Mouse (Mus musculus): ENCODE measurements around the gene Oas2. TPM values are rescaled to one million over a fixed set of nuclear protein-coding genes. Genes with fewer than 3 reads are reported as not detected.

Gene Oas2
- polyA plus RNA-seq, 1 experiment from 2014 or later: 0.43 TPM

DNA sequence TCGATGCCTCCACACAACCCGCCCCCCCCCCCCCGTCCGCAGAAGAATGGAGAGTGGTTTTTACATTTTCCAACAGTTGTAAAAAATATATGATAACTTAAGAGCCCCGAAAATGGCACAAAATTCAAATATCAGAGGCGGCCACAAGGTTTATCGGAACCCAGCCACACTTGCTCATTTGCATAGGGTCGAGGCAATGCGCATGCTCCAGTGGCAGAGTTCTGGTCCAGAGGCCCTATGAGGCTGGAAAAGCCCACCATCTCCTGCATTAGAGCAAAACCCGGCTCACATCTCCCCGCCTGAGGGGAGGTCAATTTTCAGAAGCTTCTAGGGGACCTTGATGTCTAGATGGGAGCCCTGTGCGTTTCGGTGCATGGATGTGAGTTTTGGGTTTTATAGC lies 42.7 kb downstream of the Oas2 start:
- no peaks in the 10 kb centered on the region for H3K36me3 ChIP-seq (ENCODE audit: control insufficient read depth, insufficient read depth, low read length)
- peaks cover 37% of the 10 kb centered on the region for H3K4me1 ChIP-seq (ENCODE audit: control insufficient read depth, insufficient read depth, low read length)
- peak overlapping the region; percentile 55 for H3K4me2 ChIP-seq (ENCODE audit: low read length)
- H3K9ac ChIP-seq (replicated peaks; ENCODE audit: low read length): no peak overlapping the region; the same call in 1 of the 2 replicates
- H3K27ac ChIP-seq (replicated peaks; ENCODE audit: low read depth, low read length): no peak overlapping the region
- peak overlapping the region; percentile 24 for H3K4me3 ChIP-seq (replicated peaks; ENCODE audit: low read depth, low read length)
- no peaks in the 10 kb centered on the region for H3K27me3 ChIP-seq (ENCODE audit: control insufficient read depth, insufficient read depth, low read length)
- H3K9me3 ChIP-seq (ENCODE audit: control insufficient read depth, low read length): no peaks in the 10 kb centered on the region
- 28% methylated on average over 13 of the region's 13 CpGs for WGBS
- ATAC-seq (ENCODE audit: low FRiP score, low TSS enrichment) (no peak), DNase-seq (peak; percentile 55)

DNA sequence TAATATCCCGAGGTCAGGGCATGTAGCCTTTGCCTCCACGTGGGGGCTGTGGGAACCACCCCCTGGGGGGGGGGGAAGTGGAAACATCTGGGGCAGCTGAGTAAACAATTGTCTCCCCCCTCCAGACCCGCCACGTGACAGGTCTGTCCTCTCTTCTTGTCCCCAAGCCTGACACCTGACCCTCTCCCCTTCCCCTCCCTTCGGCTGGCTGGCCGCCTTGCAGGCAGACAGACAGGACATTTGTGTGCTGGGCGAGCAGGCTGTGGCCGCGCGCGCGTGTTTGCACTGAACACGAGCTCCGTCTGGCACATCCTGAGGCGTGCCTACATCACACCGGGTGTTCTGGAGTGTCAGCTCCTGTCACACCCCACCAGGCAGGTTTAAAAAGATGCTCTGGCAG lies 43.1 kb downstream of the Oas2 start:
- no peak overlapping the region; the same call in 1 of the 2 replicates for H3K9ac ChIP-seq (replicated peaks; ENCODE audit: low read length)
- no peak overlapping the region for H3K27ac ChIP-seq (replicated peaks; ENCODE audit: low read depth, low read length)
- H3K4me3 ChIP-seq (replicated peaks; ENCODE audit: low read depth, low read length): peak overlapping the region; percentile 24
- ATAC-seq (ENCODE audit: low FRiP score, low TSS enrichment): no peak
- WGBS: 1% methylated on average over 16 of the region's 16 CpGs
- peak; percentile 58 for DNase-seq
- no peaks in the 10 kb centered on the region for H3K27me3 ChIP-seq (ENCODE audit: control insufficient read depth, insufficient read depth, low read length)
- peaks cover 37% of the 10 kb centered on the region for H3K4me1 ChIP-seq (ENCODE audit: control insufficient read depth, insufficient read depth, low read length)
- peak overlapping the region; percentile 55 for H3K4me2 ChIP-seq (ENCODE audit: low read length)
- no peaks in the 10 kb centered on the region for H3K9me3 ChIP-seq (ENCODE audit: control insufficient read depth, low read length)
- no peaks in the 10 kb centered on the region for H3K36me3 ChIP-seq (ENCODE audit: control insufficient read depth, insufficient read depth, low read length)

DNA sequence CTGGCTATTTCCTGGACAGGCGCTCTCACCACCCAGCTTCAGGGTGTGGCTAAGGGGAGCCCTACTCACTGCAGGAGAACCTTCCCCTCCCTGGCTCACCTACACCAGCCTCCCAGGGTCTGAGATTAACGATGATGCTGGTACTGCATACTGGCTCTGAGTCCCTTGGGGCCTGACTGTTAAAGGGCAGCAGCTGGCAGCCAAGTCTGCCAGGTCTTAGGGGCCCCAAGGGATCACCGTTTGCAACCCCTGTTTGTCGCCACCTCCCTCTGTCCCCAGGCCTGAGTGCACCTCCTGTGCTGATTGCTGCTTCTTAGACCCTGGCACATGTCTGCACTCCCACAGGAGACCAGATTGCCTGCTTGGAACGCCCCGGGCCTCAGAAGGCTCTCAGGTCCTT lies 45.2 kb downstream of the Oas2 start:
- peaks cover 33% of the 10 kb centered on the region for H3K4me1 ChIP-seq (ENCODE audit: control insufficient read depth, insufficient read depth, low read length)
- ATAC-seq (ENCODE audit: low FRiP score, low TSS enrichment): no peak
- WGBS: 44% methylated on average over 6 of the region's 6 CpGs
- H3K9ac ChIP-seq (replicated peaks; ENCODE audit: low read length): no peak overlapping the region
- H3K36me3 ChIP-seq (ENCODE audit: control insufficient read depth, insufficient read depth, low read length): no peaks in the 10 kb centered on the region
- H3K4me2 ChIP-seq (ENCODE audit: low read length): no peak overlapping the region
- no peaks in the 10 kb centered on the region for H3K9me3 ChIP-seq (ENCODE audit: control insufficient read depth, low read length)
- H3K27ac ChIP-seq (replicated peaks; ENCODE audit: low read depth, low read length): no peak overlapping the region
- no peaks in the 10 kb centered on the region for H3K27me3 ChIP-seq (ENCODE audit: control insufficient read depth, insufficient read depth, low read length)
- no peak for DNase-seq
- no peak overlapping the region for H3K4me3 ChIP-seq (replicated peaks; ENCODE audit: low read depth, low read length)

GRCm38 (mm10) chr5:120703660-120704059 lies 46.0 kb downstream of the Oas2 start:
- 83% methylated on average over 3 of the region's 3 CpGs for WGBS
- no peak overlapping the region for H3K9ac ChIP-seq (replicated peaks; ENCODE audit: low read length)
- no peaks in the 10 kb centered on the region for H3K27me3 ChIP-seq (ENCODE audit: control insufficient read depth, insufficient read depth, low read length)
- H3K9me3 ChIP-seq (ENCODE audit: control insufficient read depth, low read length): no peaks in the 10 kb centered on the region
- H3K4me3 ChIP-seq (replicated peaks; ENCODE audit: low read depth, low read length): no peak overlapping the region
- no peak overlapping the region for H3K27ac ChIP-seq (replicated peaks; ENCODE audit: low read depth, low read length)
- no peaks in the 10 kb centered on the region for H3K36me3 ChIP-seq (ENCODE audit: control insufficient read depth, insufficient read depth, low read length)
- peaks cover 34% of the 10 kb centered on the region for H3K4me1 ChIP-seq (ENCODE audit: control insufficient read depth, insufficient read depth, low read length)
- no peak overlapping the region for H3K4me2 ChIP-seq (ENCODE audit: low read length)
- DNase-seq (no peak), ATAC-seq (ENCODE audit: low FRiP score, low TSS enrichment) (no peak)

DNA sequence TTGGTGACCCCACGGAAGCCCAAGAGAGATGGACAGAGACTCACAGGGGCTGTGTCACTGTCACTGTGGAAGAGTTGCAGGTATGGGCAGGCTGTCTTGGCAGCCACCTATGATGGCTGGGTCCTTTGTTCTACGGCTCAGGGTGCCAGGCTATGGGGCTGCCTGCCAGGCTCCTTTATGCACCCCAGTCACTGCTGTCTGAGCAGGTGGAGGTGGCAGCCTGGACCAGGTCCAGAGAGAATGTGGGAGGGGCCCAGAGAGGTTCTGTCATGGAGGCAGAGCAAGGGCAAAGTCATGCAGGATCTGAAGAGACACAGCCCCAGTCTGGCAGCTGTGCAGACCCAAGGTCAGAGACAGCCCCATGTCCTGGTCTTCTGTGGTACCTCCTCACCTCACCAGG lies 46.7 kb downstream of the Oas2 start:
- no peak for DNase-seq
- no peak for ATAC-seq (ENCODE audit: low FRiP score, low TSS enrichment)
- Histone ChIP-seq H3K9ac (replicated peaks; ENCODE audit: low read length) (no peak overlapping the region), H3K36me3 (ENCODE audit: control insufficient read depth, insufficient read depth, low read length) (no peaks in the 10 kb centered on the region), H3K4me2 (ENCODE audit: low read length) (no peak overlapping the region), H3K4me1 (ENCODE audit: control insufficient read depth, insufficient read depth, low read length) (peaks cover 29% of the 10 kb centered on the region), H3K4me3 (replicated peaks; ENCODE audit: low read depth, low read length) (no peak overlapping the region), H3K9me3 (ENCODE audit: control insufficient read depth, low read length) (no peaks in the 10 kb centered on the region), H3K27me3 (ENCODE audit: control insufficient read depth, insufficient read depth, low read length) (no peaks in the 10 kb centered on the region), H3K27ac (replicated peaks; ENCODE audit: low read depth, low read length) (no peak overlapping the region)
- WGBS: 82% methylated on average over 2 of the region's 2 CpGs

- H3K4me3 ChIP-seq (replicated peaks; ENCODE audit: low read depth, low read length): no peak overlapping the region
- ATAC-seq (ENCODE audit: low FRiP score, low TSS enrichment): no peak
- no peak for DNase-seq
- no peaks in the 10 kb centered on the region for H3K27me3 ChIP-seq (ENCODE audit: control insufficient read depth, insufficient read depth, low read length)
- no peak overlapping the region for H3K4me2 ChIP-seq (ENCODE audit: low read length)
- H3K9me3 ChIP-seq (ENCODE audit: control insufficient read depth, low read length): no peaks in the 10 kb centered on the region
- H3K9ac ChIP-seq (replicated peaks; ENCODE audit: low read length): no peak overlapping the region
- peaks cover 29% of the 10 kb centered on the region for H3K4me1 ChIP-seq (ENCODE audit: control insufficient read depth, insufficient read depth, low read length)
- H3K36me3 ChIP-seq (ENCODE audit: control insufficient read depth, insufficient read depth, low read length): no peaks in the 10 kb centered on the region
- no peak overlapping the region for H3K27ac ChIP-seq (replicated peaks; ENCODE audit: low read depth, low read length)
- WGBS: 78% methylated on average over 4 of the region's 4 CpGs
These were observed 47.2 kb downstream of the Oas2 start for GRCm38 (mm10) chr5:120702421-120702820.

DNA sequence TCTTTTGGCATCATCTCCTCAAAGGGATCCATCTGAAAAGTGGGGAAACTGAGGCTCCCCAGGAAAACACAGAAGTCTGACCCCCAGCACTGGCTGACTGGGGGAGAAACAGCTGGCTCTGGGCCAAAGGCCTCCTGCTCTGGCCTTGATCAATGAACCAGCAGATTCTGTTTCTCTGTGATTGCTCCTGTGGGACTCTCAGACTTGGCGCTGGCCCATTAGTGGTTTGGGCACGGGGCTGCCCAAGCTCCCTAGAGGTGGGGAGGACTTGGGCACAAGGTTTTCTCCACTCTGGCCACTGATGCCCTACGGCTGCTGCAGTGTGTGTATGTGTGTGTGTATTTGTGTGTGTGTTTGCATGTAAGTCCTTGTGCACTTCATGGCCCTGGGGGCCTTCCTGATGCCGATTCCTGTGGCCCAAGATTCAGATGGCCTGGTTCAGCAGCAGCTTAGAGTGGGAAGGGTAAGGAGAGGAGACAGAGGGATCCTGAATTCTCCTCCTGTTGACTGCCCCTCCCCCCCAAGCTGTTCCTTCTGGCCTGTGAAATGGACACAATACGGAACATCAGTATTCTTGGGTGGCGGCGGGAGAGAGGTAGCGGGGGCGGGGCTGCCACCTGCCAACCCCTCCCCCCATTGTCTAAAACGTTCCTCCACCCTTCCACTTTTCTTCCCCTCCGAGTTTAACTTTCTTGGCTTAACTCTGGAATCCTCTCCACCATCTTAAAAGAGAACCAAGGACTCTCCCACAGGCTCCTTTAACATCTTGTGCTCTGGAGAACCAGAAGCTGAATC lies 48.5 kb downstream of the Oas2 start:
- DNase-seq (no peak), ATAC-seq (ENCODE audit: low FRiP score, low TSS enrichment) (no peak)
- peaks cover 22% of the 10 kb centered on the region for H3K4me1 ChIP-seq (ENCODE audit: control insufficient read depth, insufficient read depth, low read length)
- no peak overlapping the region for H3K4me2 ChIP-seq (ENCODE audit: low read length)
- H3K9me3 ChIP-seq (ENCODE audit: control insufficient read depth, low read length): no peaks in the 10 kb centered on the region
- H3K36me3 ChIP-seq (ENCODE audit: control insufficient read depth, insufficient read depth, low read length): no peaks in the 10 kb centered on the region
- H3K27me3 ChIP-seq (ENCODE audit: control insufficient read depth, insufficient read depth, low read length): peaks cover under 1% of the 10 kb centered on the region; the same call in 1 of the 2 replicates
- 55% methylated on average over 11 of the region's 11 CpGs for WGBS
- H3K27ac ChIP-seq (replicated peaks; ENCODE audit: low read depth, low read length): no peak overlapping the region
- no peak overlapping the region for H3K4me3 ChIP-seq (replicated peaks; ENCODE audit: low read depth, low read length)
- no peak overlapping the region for H3K9ac ChIP-seq (replicated peaks; ENCODE audit: low read length)

DNA sequence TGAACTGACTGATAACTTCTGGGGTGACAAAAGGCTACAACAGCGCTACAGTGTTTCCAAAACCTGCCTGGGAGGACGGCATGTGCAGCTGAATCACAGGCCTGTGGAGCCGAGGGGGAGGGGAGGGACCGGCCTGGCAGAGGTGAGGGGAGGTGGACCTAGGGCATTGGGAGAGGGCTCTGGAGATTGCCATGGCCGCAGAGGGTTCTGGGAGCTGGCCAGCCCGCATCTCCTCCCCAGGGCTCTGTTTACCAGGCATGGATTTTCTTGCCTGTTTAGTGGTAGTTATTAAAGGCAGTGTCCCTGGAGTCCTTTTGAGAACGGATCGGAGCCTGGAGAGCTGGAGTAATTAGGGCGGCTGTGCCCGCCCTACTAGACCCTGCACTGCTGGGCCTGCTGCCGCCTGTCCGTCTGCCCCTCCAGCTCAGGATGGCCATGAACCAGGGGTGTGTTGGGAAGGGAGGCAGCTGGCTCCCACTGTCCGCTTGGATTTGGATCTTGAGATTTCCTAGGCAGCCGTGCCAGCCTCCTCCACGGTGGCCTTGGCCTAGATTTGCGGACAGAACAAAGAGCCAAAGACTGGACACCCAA lies 50.8 kb downstream of the Oas2 start:
- peaks cover 12% of the 10 kb centered on the region for H3K4me1 ChIP-seq (ENCODE audit: control insufficient read depth, insufficient read depth, low read length)
- WGBS: 30% methylated on average over 16 of the region's 16 CpGs
- 0 out of 2 replicates have a peak, but pooled peaks have one; percentile 16 for ATAC-seq (ENCODE audit: low FRiP score, low TSS enrichment)
- peaks cover 9% of the 10 kb centered on the region for H3K36me3 ChIP-seq (ENCODE audit: control insufficient read depth, insufficient read depth, low read length)
- H3K4me3 ChIP-seq (replicated peaks; ENCODE audit: low read depth, low read length): no peak overlapping the region
- H3K27me3 ChIP-seq (ENCODE audit: control insufficient read depth, insufficient read depth, low read length): peaks cover 24% of the 10 kb centered on the region
- no peak overlapping the region for H3K4me2 ChIP-seq (ENCODE audit: low read length)
- 0 out of 2 replicates have a peak overlapping the region, but pooled peaks have one; percentile 9 for H3K9ac ChIP-seq (replicated peaks; ENCODE audit: low read length)
- H3K27ac ChIP-seq (replicated peaks; ENCODE audit: low read depth, low read length): peak overlapping the region; percentile 49
- no peaks in the 10 kb centered on the region for H3K9me3 ChIP-seq (ENCODE audit: control insufficient read depth, low read length)
- DNase-seq: peak; percentile 48

- ATAC-seq (ENCODE audit: low FRiP score, low TSS enrichment): no peak
- Histone ChIP-seq H3K9ac (replicated peaks; ENCODE audit: low read length) (no peak overlapping the region), H3K4me1 (ENCODE audit: control insufficient read depth, insufficient read depth, low read length) (peaks cover 12% of the 10 kb centered on the region)
These were observed 51.5 kb downstream of the Oas2 start for GRCm38 (mm10) chr5:120698181-120698580.

More at GRCm38 (mm10) chr5:120698181-120698580, 51.5 kb downstream of the Oas2 start:
- no peak for DNase-seq
- 68% methylated on average over 3 of the region's 3 CpGs for WGBS
- H3K36me3 ChIP-seq (ENCODE audit: control insufficient read depth, insufficient read depth, low read length): peaks cover 16% of the 10 kb centered on the region
- no peaks in the 10 kb centered on the region for H3K9me3 ChIP-seq (ENCODE audit: control insufficient read depth, low read length)
- no peak overlapping the region for H3K4me3 ChIP-seq (replicated peaks; ENCODE audit: low read depth, low read length)
- no peak overlapping the region for H3K27ac ChIP-seq (replicated peaks; ENCODE audit: low read depth, low read length)
- peaks cover 24% of the 10 kb centered on the region for H3K27me3 ChIP-seq (ENCODE audit: control insufficient read depth, insufficient read depth, low read length)
- no peak overlapping the region for H3K4me2 ChIP-seq (ENCODE audit: low read length)
